Mouse (Mus musculus) urinary bladder, postnatal 10 days (tissue): ENCODE results near the gene Zfp764.
"Not testable (repeated sequence)": the region's sequence is repeated elsewhere in the genome, so short reads cannot be mapped to it uniquely, and the experiment has no call there.

Experiments
- DNase-seq: peaks from one replicate; pipeline ENCODE4 v3.0.0; 2022; ENCODE audit warnings: low spot score

The Zfp764 gene

GRCm38 (mm10) chr7:127391538-127391937, 15.1 kb downstream of the Zfp764 start:
- DNase-seq: no peak

- no peak for DNase-seq
Measured at GRCm38 (mm10) chr7:127390306-127390705, 16.3 kb downstream of the Zfp764 start.

GRCm38 (mm10) chr7:127388201-127388600, 18.4 kb downstream of the Zfp764 start:
- DNase-seq: not testable (repeated sequence)

- no peak for DNase-seq
Measured at GRCm38 (mm10) chr7:127386641-127387392, 19.8 kb downstream of the Zfp764 start, which contains the start of gene 9130019O22Rik. 9130019O22Rik (minus strand) TSS chr7:127387166.

- DNase-seq: not testable (repeated sequence)
Measured at GRCm38 (mm10) chr7:127385560-127385959, 21.1 kb downstream of the Zfp764 start.

- no peak for DNase-seq
Measured at GRCm38 (mm10) chr7:127378310-127378921, 28.2 kb downstream of the Zfp764 start.

- DNase-seq: peak; percentile 74
Measured at GRCm38 (mm10) chr7:127375271-127376245, 31.1 kb downstream of the Zfp764 start, which contains the start of gene Zfp747. Zfp747 (minus strand) TSS chr7:127376050.

- DNase-seq: not testable (repeated sequence)
Measured at GRCm38 (mm10) chr7:127371870-127372269, 34.8 kb downstream of the Zfp764 start.

GRCm38 (mm10) chr7:127371213-127371612, 35.4 kb downstream of the Zfp764 start:
- DNase-seq: no peak

- no peak for DNase-seq
Measured at GRCm38 (mm10) chr7:127366249-127366648, 40.4 kb downstream of the Zfp764 start.

GRCm38 (mm10) chr7:127364166-127364565, 42.5 kb downstream of the Zfp764 start:
- no peak for DNase-seq

- no peak for DNase-seq
Measured at GRCm38 (mm10) chr7:127363475-127363921, 43.1 kb downstream of the Zfp764 start.

GRCm38 (mm10) chr7:127362418-127362817, 44.2 kb downstream of the Zfp764 start:
- DNase-seq: not testable (repeated sequence)

GRCm38 (mm10) chr7:127361449-127361848, 45.2 kb downstream of the Zfp764 start:
- no peak for DNase-seq

- no peak for DNase-seq
Measured at GRCm38 (mm10) chr7:127360265-127360664, 46.4 kb downstream of the Zfp764 start.

GRCm38 (mm10) chr7:127358472-127358871, 48.1 kb downstream of the Zfp764 start:
- no peak for DNase-seq

- no peak for DNase-seq
Measured at GRCm38 (mm10) chr7:127357871-127358270, 48.8 kb downstream of the Zfp764 start.

GRCm38 (mm10) chr7:127355796-127356195, 50.8 kb downstream of the Zfp764 start:
- no peak for DNase-seq
